Mouse (Mus musculus) CH12.LX (cell line): Measurements from ENCODE around the gene Fgfr2. TPM values are rescaled to one million over a fixed set of nuclear protein-coding genes. Genes with fewer than 3 reads are reported as not detected.

Experiments used
- DNase-seq: peaks from one replicate; pipeline ENCODE4 v3.0.0-alpha.2; 2013; ENCODE audit errors: extremely low read depth
- H3K27ac ChIP-seq: 2 replicates; pipeline ENCODE4 v1.5.1; 2012; ENCODE audit warnings: low read depth, mild to moderate bottlenecking, control low read depth, moderate library complexity; ENCODE audit not compliant: insufficient read depth
- H3K27me3 ChIP-seq: replicated peaks from 2 replicates; pipeline ENCODE3; 2012; ENCODE audit warnings: inconsistent platforms
- H3K36me3 ChIP-seq, 2 experiments: replicated peaks in 1 of 2; 2 replicates each; pipeline versions ENCODE3 to v1.6.1; 2012; ENCODE audit warnings: inconsistent platforms in 1 of 2, low read length in 1 of 2, mild to moderate bottlenecking in 1 of 2, mixed read lengths in 1 of 2, moderate library complexity in 1 of 2; ENCODE audit not compliant: control insufficient read depth in 1 of 2, insufficient read depth in 1 of 2
- H3K4me1 ChIP-seq, 2 experiments: 2 replicates each; pipeline ENCODE4 v1.6.1; 2012; ENCODE audit warnings: inconsistent platforms in 1 of 2, moderate library complexity in 1 of 2; ENCODE audit not compliant: insufficient read depth in 2 of 2, control insufficient read depth in 1 of 2
- H3K4me2 ChIP-seq: 2 replicates; pipeline ENCODE4 v1.6.1; 2012; ENCODE audit warnings: low read depth, mild to moderate bottlenecking, control low read depth; ENCODE audit not compliant: poor library complexity, insufficient read depth, severe bottlenecking
- H3K4me3 ChIP-seq, 3 experiments: fragments of 150-350 bp in 1 of 3; sonication (generic) in 1 of 3; replicated peaks in 1 of 3; 2 replicates each; pipeline versions ENCODE3 to v1.5.1; 2011 to 2012; ENCODE audit warnings: low read depth in 2 of 3, low read length in 2 of 3, mild to moderate bottlenecking in 2 of 3, moderate library complexity in 2 of 3, control low read depth in 1 of 3, improper control_type of control experiment in 1 of 3, inconsistent platforms in 1 of 3, mixed read lengths in 1 of 3; ENCODE audit not compliant: poor library complexity in 1 of 3
- H3K79me2 ChIP-seq: replicated peaks from 2 replicates; pipeline ENCODE4 v1.6.1; 2012; ENCODE audit warnings: mild to moderate bottlenecking, moderate library complexity; ENCODE audit not compliant: control insufficient read depth, poor library complexity, insufficient read depth, severe bottlenecking; ENCODE audit errors: extremely low read depth
- H3K9ac ChIP-seq: 2 replicates; pipeline ENCODE4 v1.6.1; 2012; ENCODE audit warnings: low read depth, mild to moderate bottlenecking, control low read depth, moderate library complexity; ENCODE audit not compliant: insufficient read depth
- H3K9me3 ChIP-seq: replicated peaks from 2 replicates; pipeline ENCODE3; 2012; ENCODE audit warnings: low read length, inconsistent platforms, mixed read lengths
- BHLHE40 ChIP-seq: IDR thresholded peaks from 2 replicates; pipeline ENCODE4 v1.6.1; 2011; ENCODE audit warnings: mild to moderate bottlenecking, low read depth, low read length, improper control_type of control experiment
- CTCF ChIP-seq, 2 experiments: IDR thresholded peaks in 1 of 2; conservative IDR thresholded peaks in 1 of 2; 2 replicates each; pipeline ENCODE4 v1.5.1; 2011 to 2012; ENCODE audit warnings: low read depth in 2 of 2, low read length in 2 of 2, improper control_type of control experiment in 1 of 2, inconsistent platforms in 1 of 2, mild to moderate bottlenecking in 1 of 2, moderate library complexity in 1 of 2
- EP300 ChIP-seq: IDR thresholded peaks from 2 replicates; pipeline ENCODE4 v1.6.1; 2011; ENCODE audit warnings: low read length, improper control_type of control experiment
- KAT2A ChIP-seq: IDR thresholded peaks from 2 replicates; pipeline ENCODE4 v1.6.1; 2012; ENCODE audit warnings: low read length, improper control_type of control experiment, inconsistent platforms; ENCODE audit not compliant: insufficient replicate concordance
- MAZ ChIP-seq: IDR thresholded peaks from 2 replicates; pipeline ENCODE4 v1.6.1; 2012; ENCODE audit warnings: low read depth, mild to moderate bottlenecking, inconsistent platforms, low read length, improper control_type of control experiment, moderate library complexity
- MEF2A ChIP-seq: IDR thresholded peaks from 2 replicates; pipeline ENCODE4 v1.6.1; 2014; ENCODE audit warnings: low read depth, mild to moderate bottlenecking, inconsistent platforms, low read length, improper control_type of control experiment, borderline replicate concordance
- MYC ChIP-seq: IDR thresholded peaks from 2 replicates; pipeline ENCODE4 v1.6.1; 2011; ENCODE audit warnings: low read depth, mild to moderate bottlenecking, improper control_type of control experiment, low read length
- PAX5 ChIP-seq: IDR thresholded peaks from 2 replicates; pipeline ENCODE4 v1.6.1; 2012; ENCODE audit warnings: low read length, inconsistent platforms, mixed read lengths
- POLR2AphosphoS2 ChIP-seq: IDR thresholded peaks from 2 replicates; pipeline ENCODE4 v1.6.1; 2011; ENCODE audit warnings: low read depth, low read length, improper control_type of control experiment
- RAD21 ChIP-seq: IDR thresholded peaks from 2 replicates; pipeline ENCODE4 v1.6.1; 2011; ENCODE audit warnings: low read depth, mild to moderate bottlenecking, low read length, improper control_type of control experiment, moderate library complexity
- RCOR1 ChIP-seq: conservative IDR thresholded peaks from 2 replicates; pipeline ENCODE4 v1.6.1; 2012; ENCODE audit warnings: low read depth, mild to moderate bottlenecking, inconsistent platforms, low read length, improper control_type of control experiment
- SMC3 ChIP-seq: IDR thresholded peaks from 2 replicates; pipeline ENCODE4 v1.6.1; 2011; ENCODE audit warnings: low read depth, low read length, improper control_type of control experiment
- USF2 ChIP-seq: conservative IDR thresholded peaks from 2 replicates; pipeline ENCODE4 v1.6.1; 2011; ENCODE audit warnings: low read depth, low read length, improper control_type of control experiment
- ZC3H11A ChIP-seq: IDR thresholded peaks from 2 replicates; pipeline ENCODE4 v1.6.1; 2012; ENCODE audit warnings: low read depth, mild to moderate bottlenecking, inconsistent platforms, low read length, improper control_type of control experiment
- ZKSCAN1 ChIP-seq: IDR thresholded peaks from 2 replicates; pipeline ENCODE4 v1.6.1; 2012; ENCODE audit warnings: low read depth, inconsistent platforms, low read length, improper control_type of control experiment, borderline replicate concordance
- dilution Hi-C: fragments of 300-500 bp; cut with MboI; formaldehyde crosslinking; loops from 2 replicates; pipeline ENCODE4 v1.14.3; 2020; ENCODE audit warnings: low sequenced_read_pairs; ENCODE audit not compliant: extremely low pct_unique_long_range_greater_than_20kb, extremely low pct_ligation_motif_present
- in situ Hi-C: fragments of 300-500 bp; cut with MboI; formaldehyde crosslinking; loops from 3 replicates; pipeline ENCODE4 v1.14.3; 2019; ENCODE audit warnings: low sequenced_read_pairs, low pct_ligation_motif_present, low pct_unique_long_range_greater_than_20kb, mixed read lengths
- polyA plus RNA-seq: library from polyadenylated mRNA; unstranded; fragments of >175 nt; gene quantifications from 2 replicates; pipeline ENCODE4 v1.2.1, GENCODE M21; 2012; ENCODE audit warnings: low read depth; ENCODE audit not compliant: insufficient read length
- total RNA-seq, 2 experiments: library from RNA; depleted of rRNA; stranded (reverse); fragments of 300-350 nt in 1 of 2; fragments of >200 nt in 1 of 2; gene quantifications; 2 replicates each; pipeline ENCODE4 v1.2.3; 2012 to 2014

The Fgfr2 gene
- total and polyA plus RNA-seq, 3 experiments: not detected

- no peak for TF ChIP-seq EP300
- TF ChIP-seq SMC3: no peak
- TF ChIP-seq BHLHE40: no peak
- TF ChIP-seq ZC3H11A: no peak
- no peak for TF ChIP-seq CTCF (conservative IDR thresholded peaks at IDR 0.05 in 1 of 2, IDR thresholded peaks at IDR 0.05 in 1 of 2; ENCODE audit: low read depth in 2 of 2, low read length in 2 of 2)
- TF ChIP-seq RAD21: no peak
- no peak for TF ChIP-seq USF2
- TF ChIP-seq KAT2A: no peak
- TF ChIP-seq PAX5: no peak
- TF ChIP-seq MEF2A: no peak
- TF ChIP-seq, all 38 proteins: peak for 0
Measured at GRCm38 (mm10) chr7:132233732-132234131, 889.4 kb downstream of the Fgfr2 start.

DNA sequence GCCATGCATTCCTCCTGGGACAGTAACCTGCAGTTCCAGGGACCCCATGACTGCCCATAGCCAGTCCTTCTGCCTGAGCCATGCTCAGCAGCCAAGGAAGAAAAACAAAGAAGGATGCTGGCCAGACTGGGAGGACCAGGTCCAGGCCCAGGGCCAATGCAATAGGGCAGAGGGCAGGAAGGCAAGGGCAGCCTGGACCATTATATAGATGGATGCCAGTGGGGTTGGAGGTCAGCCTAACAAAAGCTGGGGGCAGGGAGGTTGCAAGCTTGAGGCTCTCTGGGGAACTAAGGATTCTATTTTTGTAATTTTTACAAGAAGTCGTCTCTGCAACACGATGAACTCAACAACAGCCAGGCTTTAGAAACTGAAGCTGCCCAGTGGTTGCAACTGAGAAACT is 890.2 kb downstream of the Fgfr2 start:
- no peak for DNase-seq
- Histone ChIP-seq H3K9ac (no peak overlapping the region), H3K4me3 (no peak overlapping the region), H3K4me1 (0 out of 4 replicates have a peak, but pooled peaks cover 0 to 3% of the 10 kb centered on the region in 2 experiments), H3K27ac (no peak overlapping the region), H3K79me2 (no peaks in the 10 kb centered on the region), H3K27me3 (peaks cover 50% of the 10 kb centered on the region), H3K36me3 (no peaks in the 10 kb centered on the region), H3K4me2 (no peak overlapping the region), H3K9me3 (no peaks in the 10 kb centered on the region)
- in situ Hi-C loops: no loop called here
- dilution Hi-C loops: no loop called here
- TF ChIP-seq MEF2A (peak; percentile 39; the same call in 1 of the 2 replicates), ZKSCAN1 (no peak), MAZ (no peak), RCOR1 (no peak)

More at GRCm38 (mm10) chr7:132233732-132234131, 889.4 kb downstream of the Fgfr2 start:
- no peak for DNase-seq
- Histone ChIP-seq H3K9me3 (no peaks in the 10 kb centered on the region), H3K79me2 (no peaks in the 10 kb centered on the region), H3K27me3 (peaks cover 48% of the 10 kb centered on the region), H3K36me3 (no peaks in the 10 kb centered on the region), H3K4me1 (0 out of 4 replicates have a peak, but pooled peaks cover 0 to 3% of the 10 kb centered on the region in 2 experiments), H3K4me2 (no peak overlapping the region), H3K9ac (no peak overlapping the region), H3K4me3 (no peak overlapping the region), H3K27ac (no peak overlapping the region)
- in situ Hi-C loops (no loop called here), dilution Hi-C loops (no loop called here)

- dilution Hi-C loops: no loop called here
- in situ Hi-C loops: no loop called here
- H3K79me2 ChIP-seq: no peaks in the 10 kb centered on the region
- DNase-seq: no peak
- H3K9me3 ChIP-seq: no peaks in the 10 kb centered on the region
- H3K4me3 ChIP-seq: no peak overlapping the region
- 0 out of 4 replicates have a peak, but pooled peaks cover 0 to 3% of the 10 kb centered on the region in 2 experiments for H3K4me1 ChIP-seq
- H3K9ac ChIP-seq: no peak overlapping the region
- no peaks in the 10 kb centered on the region for H3K36me3 ChIP-seq
- H3K4me2 ChIP-seq: no peak overlapping the region
- peaks cover 54% of the 10 kb centered on the region for H3K27me3 ChIP-seq
- TF ChIP-seq BHLHE40 (no peak), MYC (no peak), KAT2A (no peak), POLR2AphosphoS2 (no peak)
- no peak overlapping the region for H3K27ac ChIP-seq
Measured at GRCm38 (mm10) chr7:132231476-132231875, 891.7 kb downstream of the Fgfr2 start.
